Mouse (Mus musculus) thymus, adult 2 months (tissue): ENCODE data around the gene Yap1. TPM values are rescaled to one million over a fixed set of nuclear protein-coding genes. Genes with fewer than 3 reads are reported as not detected.

Experiments used
- DNase-seq: peaks from one replicate; pipeline ENCODE4 v3.0.0; 2021
- H3K27ac ChIP-seq: fragments of 200-500 bp; 2 replicates; pipeline ENCODE4 v1.5.1; 2012; ENCODE audit warnings: low read length, control low read depth; ENCODE audit not compliant: control insufficient read depth, insufficient read depth
- H3K27me3 ChIP-seq: fragments of 200-500 bp; 2 replicates; pipeline ENCODE4 v1.6.1; 2012; ENCODE audit warnings: mild to moderate bottlenecking, low read length, moderate library complexity, mixed read lengths; ENCODE audit not compliant: control insufficient read depth, insufficient read depth
- H3K36me3 ChIP-seq: fragments of 200-500 bp; 2 replicates; pipeline ENCODE4 v1.6.1; 2012; ENCODE audit warnings: mild to moderate bottlenecking, low read length, moderate library complexity; ENCODE audit not compliant: control insufficient read depth, insufficient read depth
- H3K4me1 ChIP-seq: fragments of 200-500 bp; replicated peaks from 2 replicates; pipeline ENCODE4 v1.6.1; 2012; ENCODE audit warnings: low read length; ENCODE audit not compliant: control insufficient read depth, insufficient read depth
- H3K4me3 ChIP-seq: fragments of 200-500 bp; 2 replicates; pipeline ENCODE4 v1.5.1; 2012; ENCODE audit warnings: mild to moderate bottlenecking, low read length, control low read depth, moderate library complexity; ENCODE audit not compliant: control insufficient read depth, insufficient read depth
- CTCF ChIP-seq: fragments of 200-500 bp; IDR thresholded peaks from 2 replicates; pipeline ENCODE4 v1.5.1; 2012; ENCODE audit warnings: mild to moderate bottlenecking, control low read depth, low read length, moderate library complexity, borderline replicate concordance; ENCODE audit not compliant: control insufficient read depth, poor library complexity, insufficient read depth; ENCODE audit errors: extremely low read depth
- POLR2A ChIP-seq: fragments of 200-500 bp; IDR thresholded peaks from 2 replicates; pipeline ENCODE4 v1.6.1; 2012; ENCODE audit warnings: mild to moderate bottlenecking, low read length, control low read depth, moderate library complexity; ENCODE audit not compliant: control insufficient read depth, poor library complexity, insufficient read depth; ENCODE audit errors: extremely low read depth
- WGBS: fragments of 180-500 bp; shearing (Covaris S2); methylation state at CpG from one replicate; pipeline ENCODE4 v1.1.7; 2018; 5-methylcytosine and 5-hydroxymethylcytosine counted together
- polyA plus RNA-seq: library from polyadenylated mRNA; depleted of rRNA; stranded (reverse); fragments of >200 nt; gene quantifications from 2 replicates; pipeline ENCODE4 v1.2.3, GENCODE M21; 2012

The Yap1 gene
- polyA plus RNA-seq, 1 experiment: 14.4 TPM

DNA sequence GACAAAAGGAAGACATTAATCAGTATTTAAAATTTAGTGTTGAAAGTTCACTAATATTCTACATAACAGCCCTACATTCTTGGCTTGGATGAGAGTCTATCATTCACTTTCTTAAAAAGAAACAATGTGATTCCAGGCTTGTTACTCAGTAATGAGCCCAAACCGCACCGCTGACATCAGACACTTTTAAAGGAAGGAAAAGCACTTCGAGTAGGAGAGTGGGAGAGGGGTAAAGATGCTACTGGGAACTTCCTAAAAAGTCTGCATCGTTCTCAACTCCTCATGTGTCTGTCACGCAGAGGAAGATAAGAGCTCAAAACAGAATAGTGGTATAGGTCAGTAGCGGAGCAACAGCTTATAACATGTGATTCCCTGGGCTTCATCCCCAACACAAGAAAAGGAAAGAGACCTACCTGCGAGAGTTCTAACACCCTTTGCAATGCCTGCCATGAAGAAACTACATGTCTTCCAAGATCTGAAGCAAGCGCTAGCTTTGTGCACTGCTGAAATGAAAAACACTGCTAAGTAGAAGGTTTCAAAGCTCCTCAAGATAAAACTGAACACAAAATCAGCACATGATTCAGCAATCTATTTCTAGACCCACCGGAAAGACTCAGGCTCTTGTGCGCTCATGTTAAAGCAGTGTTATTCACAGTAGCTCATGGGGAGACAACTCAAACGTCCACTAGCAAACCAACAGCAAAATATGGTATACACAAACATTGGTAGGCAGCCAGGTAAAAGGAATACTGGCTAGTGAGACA lies 25.1 kb downstream of the Yap1 start:
- Histone ChIP-seq H3K27me3 (no peaks in the 10 kb centered on the region), H3K27ac (no peak overlapping the region), H3K36me3 (no peaks in the 10 kb centered on the region), H3K4me1 (no peaks in the 10 kb centered on the region), H3K4me3 (no peak overlapping the region)
- 68% methylated on average over 11 of the region's 11 CpGs for WGBS
- TF ChIP-seq POLR2A (no peak), CTCF (no peak)
- no peak for DNase-seq

- H3K4me3 ChIP-seq: no peak overlapping the region
- no peaks in the 10 kb centered on the region for H3K4me1 ChIP-seq
- no peaks in the 10 kb centered on the region for H3K27me3 ChIP-seq
- 95% methylated on average over 3 of the region's 3 CpGs for WGBS
- no peaks in the 10 kb centered on the region for H3K36me3 ChIP-seq
- no peak for DNase-seq
- TF ChIP-seq POLR2A (no peak), CTCF (no peak)
- no peak overlapping the region for H3K27ac ChIP-seq
Measured at GRCm38 (mm10) chr9:7978502-7978901, 25.9 kb downstream of the Yap1 start.

DNA sequence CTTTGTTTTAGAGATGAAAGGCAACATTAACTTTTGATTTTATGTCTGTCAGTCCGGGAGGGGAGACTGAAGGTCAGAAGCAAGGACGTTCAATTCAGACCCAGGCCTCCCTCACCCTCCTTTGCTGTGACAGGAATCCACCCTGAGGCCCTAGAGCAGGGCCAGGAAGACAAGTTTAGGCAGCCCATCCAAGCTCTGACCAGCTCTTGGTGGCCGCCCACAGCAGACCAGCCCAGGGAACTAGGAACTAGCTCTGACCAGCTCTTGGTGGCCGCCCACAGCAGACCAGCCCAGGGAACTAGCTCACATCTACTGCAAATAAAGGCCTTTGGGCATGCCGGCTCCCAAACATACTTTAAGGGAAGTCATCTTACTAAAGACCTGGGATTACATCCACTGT lies 26.8 kb downstream of the Yap1 start:
- Histone ChIP-seq H3K4me1 (no peaks in the 10 kb centered on the region), H3K27ac (no peak overlapping the region), H3K4me3 (no peak overlapping the region), H3K27me3 (no peaks in the 10 kb centered on the region), H3K36me3 (no peaks in the 10 kb centered on the region)
- no peak for DNase-seq
- 96% methylated on average over 5 of the region's 5 CpGs for WGBS
- TF ChIP-seq CTCF: no peak
- no peak for TF ChIP-seq POLR2A

DNA sequence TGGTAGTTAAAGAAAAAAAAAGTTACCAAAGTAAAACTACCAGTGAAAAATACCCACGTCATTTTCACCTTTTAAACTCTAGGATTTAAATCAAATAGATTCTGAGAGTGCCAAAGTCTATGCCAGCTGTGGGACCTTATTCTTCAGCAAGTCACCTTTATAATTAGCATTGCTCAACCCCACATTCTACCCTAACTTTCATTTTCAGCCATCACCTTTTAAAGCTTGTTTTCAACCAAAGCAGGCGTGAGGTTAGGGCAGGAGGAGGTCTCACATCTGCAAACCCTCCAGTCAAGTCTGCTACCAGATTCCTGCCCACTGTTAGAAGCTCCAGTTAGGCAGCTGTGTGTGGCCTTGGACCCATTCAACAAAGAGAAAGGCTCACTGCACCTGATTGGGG lies 32.4 kb downstream of the Yap1 start:
- H3K4me3 ChIP-seq: no peak overlapping the region
- no peaks in the 10 kb centered on the region for H3K27me3 ChIP-seq
- H3K4me1 ChIP-seq: no peaks in the 10 kb centered on the region
- TF ChIP-seq POLR2A: no peak
- TF ChIP-seq CTCF: no peak
- 64% methylated on average over 2 of the region's 2 CpGs for WGBS
- H3K27ac ChIP-seq: no peak overlapping the region
- H3K36me3 ChIP-seq: no peaks in the 10 kb centered on the region
- no peak for DNase-seq

- no peak for DNase-seq
- 100% methylated on average over 1 of the region's 1 CpGs for WGBS
- no peaks in the 10 kb centered on the region; the same call in 1 of the 2 replicates for H3K4me1 ChIP-seq
- no peaks in the 10 kb centered on the region for H3K36me3 ChIP-seq
- TF ChIP-seq POLR2A (no peak), CTCF (no peak)
- H3K27ac ChIP-seq: no peak overlapping the region
- H3K27me3 ChIP-seq: no peaks in the 10 kb centered on the region
- H3K4me3 ChIP-seq: no peak overlapping the region
Measured at GRCm38 (mm10) chr9:7967980-7968379, 36.4 kb downstream of the Yap1 start.

DNA sequence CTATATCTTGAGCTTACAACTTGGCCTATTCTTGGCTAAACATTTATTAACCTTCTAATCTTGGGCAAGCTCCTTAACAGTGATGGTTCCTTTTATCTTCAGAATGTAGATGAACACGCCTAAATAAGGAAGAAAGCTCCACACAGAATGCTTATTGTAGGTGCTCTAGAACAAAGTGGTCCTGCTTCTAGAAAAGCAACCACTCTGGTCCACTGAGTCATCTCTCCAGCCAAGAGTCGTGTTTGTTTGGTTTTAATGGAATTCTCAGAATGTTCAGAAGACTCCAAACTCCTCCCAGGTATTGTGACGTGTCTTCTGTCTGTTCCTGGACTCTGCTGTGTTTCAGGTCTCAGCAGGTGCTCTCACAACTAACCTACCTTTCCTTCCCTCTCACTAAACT lies 38.8 kb downstream of the Yap1 start:
- H3K4me3 ChIP-seq: no peak overlapping the region
- DNase-seq: no peak
- no peak for TF ChIP-seq POLR2A
- H3K27ac ChIP-seq: no peak overlapping the region
- H3K4me1 ChIP-seq: no peaks in the 10 kb centered on the region; the same call in 1 of the 2 replicates
- H3K27me3 ChIP-seq: no peaks in the 10 kb centered on the region
- 88% methylated on average over 3 of the region's 3 CpGs for WGBS
- no peaks in the 10 kb centered on the region for H3K36me3 ChIP-seq

GRCm38 (mm10) chr9:7963867-7964266 lies 40.5 kb downstream of the Yap1 start:
- DNase-seq: no peak
- Histone ChIP-seq H3K27me3 (no peaks in the 10 kb centered on the region), H3K4me3 (no peak overlapping the region), H3K27ac (no peak overlapping the region), H3K36me3 (no peaks in the 10 kb centered on the region), H3K4me1 (no peaks in the 10 kb centered on the region; the same call in 1 of the 2 replicates)
- TF ChIP-seq CTCF (no peak), POLR2A (no peak)
- 94% methylated on average over 2 of the region's 2 CpGs for WGBS
